ENCODE assay signal across 10 mouse cellular contexts in the genomic region with DNA sequence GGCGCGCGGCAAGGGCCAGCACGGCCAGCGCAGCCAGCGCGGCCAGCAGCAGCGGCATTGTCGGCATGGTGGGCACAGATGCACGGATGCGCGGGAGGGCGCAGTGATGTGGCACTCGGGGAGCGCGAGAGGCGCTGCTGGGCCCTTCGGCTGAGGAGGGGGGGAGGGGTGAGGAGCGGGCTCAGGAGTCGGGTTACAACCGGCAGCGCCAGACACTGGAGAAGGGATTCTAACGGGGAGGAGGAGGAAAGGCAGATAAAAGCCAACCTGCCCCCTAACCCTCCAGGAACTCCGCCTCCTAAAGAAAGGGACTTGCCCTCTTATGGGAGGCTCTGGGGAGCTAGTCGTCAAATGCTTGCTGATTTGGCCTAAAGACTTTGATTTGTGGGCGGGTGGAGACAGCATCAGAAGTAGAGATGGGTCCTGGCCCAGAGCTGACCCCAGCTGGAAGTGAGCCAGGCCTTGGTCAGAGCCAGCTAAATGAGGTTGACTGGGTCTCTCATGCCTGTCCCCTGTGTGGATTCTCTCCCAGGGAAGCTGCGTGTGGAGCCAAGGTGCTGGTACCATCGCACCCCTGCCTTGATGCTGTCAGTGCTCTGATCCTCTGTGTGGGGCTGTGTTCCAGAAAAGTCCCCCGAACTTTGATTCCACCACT. TPM values are rescaled to one million over a fixed set of nuclear protein-coding genes. Genes with fewer than 3 reads are reported as not detected.
A peak's percentile ranks its signal among the peaks of the same experiment; 100 is the strongest.
DNase-seq lines count a peak whose midpoint lies in the region; ATAC-seq and TF ChIP-seq lines count a peak whose summit lies in the region.
"Had no signal": no experiment of that assay in that cellular context is flagged by ENCODE, and none has a peak within 500 bp of the region (broad histone marks: within the 10 kb centered on the region; RNA-seq: fewer than 3 reads in every experiment).

TSS of gene Cpz (minus strand) at position 230 of the 655 bp plus-strand sequence.

- no peak for TF ChIP-seq POLR2A in limb, embryonic 14.5 days (IDR thresholded peaks at IDR 0.05; ENCODE audit: borderline replicate concordance, extremely low read depth, insufficient read depth, insufficient read length)

- 2% methylated on average over 29 of the region's 29 CpGs for WGBS in heart, embryonic 13.5 days
- WGBS in forebrain, postnatal 0 days: 7% methylated on average over 29 of the region's 29 CpGs
- 3% methylated on average over 29 of the region's 29 CpGs for WGBS in limb, embryonic 14.5 days

- H3K9ac ChIP-seq in heart, embryonic 13.5 days: peak within 1 kb of the TSS; percentile 75
- H3K9ac ChIP-seq in forebrain, postnatal 0 days: no peak within 1 kb of the TSS; the same call in 1 of the 2 replicates
- H3K9ac ChIP-seq in limb, embryonic 14.5 days (ENCODE audit: low read depth, low read length, severe bottlenecking): peak within 1 kb of the TSS; percentile 55

- H3K4me1 ChIP-seq in heart, embryonic 13.5 days: peaks cover 19% of the 10 kb centered on the region
- no peaks in the 10 kb centered on the region for H3K4me1 ChIP-seq in forebrain, postnatal 0 days (ENCODE audit: insufficient read depth)
- peaks cover 16% of the 10 kb centered on the region for H3K4me1 ChIP-seq in limb, embryonic 14.5 days (ENCODE audit: control insufficient read depth, insufficient read depth, low read length)

- no peaks in the 10 kb centered on the region for H3K36me3 ChIP-seq in heart, embryonic 13.5 days
- H3K36me3 ChIP-seq in forebrain, postnatal 0 days (ENCODE audit: insufficient read depth): no peaks in the 10 kb centered on the region
- H3K36me3 ChIP-seq in limb, embryonic 14.5 days (ENCODE audit: control insufficient read depth, insufficient read depth, low read length): no peaks in the 10 kb centered on the region

- peak; percentile 50; the same call in 1 of the 2 replicates for TF ChIP-seq CTCF in forebrain, postnatal 0 days (IDR thresholded peaks at IDR 0.05; ENCODE audit: low read depth)

- H3K9me3 ChIP-seq in heart, embryonic 13.5 days: no peaks in the 10 kb centered on the region
- H3K9me3 ChIP-seq in forebrain, postnatal 0 days (ENCODE audit: low read length): no peaks in the 10 kb centered on the region
- H3K9me3 ChIP-seq in limb, embryonic 14.5 days (ENCODE audit: control insufficient read depth, low read length): no peaks in the 10 kb centered on the region
- H3K9me3 ChIP-seq: G1E had no signal

- DNase-seq in heart, postnatal 36 days: no peak
- peak; percentile 93 for DNase-seq in R1 (ENCODE audit: low read depth, low spot score)
- DNase-seq in forebrain, postnatal 0 days: peak; percentile 54
- peak; percentile 75 for DNase-seq in limb, embryonic 14.5 days (ENCODE audit: low spot score)
- peak; percentile 37 for DNase-seq in ovary, postnatal 14 days (ENCODE audit: low spot score)
- no peak for DNase-seq in spleen, postnatal 10 days (ENCODE audit: low spot score in 2 of 2)
- no peak for DNase-seq in natural killer cell, adult 2 months (ENCODE audit: low spot score in 2 of 2)

- peak within 1 kb of the TSS; percentile 45 for H3K4me3 ChIP-seq in heart, embryonic 13.5 days
- H3K4me3 ChIP-seq in forebrain, postnatal 0 days (ENCODE audit: low read depth, low read length): peak within 1 kb of the TSS; percentile 11
- H3K4me3 ChIP-seq in limb, embryonic 14.5 days (replicated peaks; ENCODE audit: low read length): peak within 1 kb of the TSS; percentile 25

- no peak; the same call in 1 of the 2 replicates for ATAC-seq in heart, embryonic 13.5 days (ENCODE audit: extremely low read depth, insufficient number of reproducible peaks, low FRiP score, low TSS enrichment)
- peak; percentile 90 for ATAC-seq in forebrain, postnatal 0 days
- peak; percentile 83 for ATAC-seq in limb, embryonic 14.5 days (ENCODE audit: low FRiP score, low read depth)

- no peak within 1 kb of the TSS for H3K27ac ChIP-seq in heart, embryonic 13.5 days (replicated peaks)
- H3K27ac ChIP-seq in forebrain, postnatal 0 days (ENCODE audit: low read depth, low read length): no peak within 1 kb of the TSS
- no peak within 1 kb of the TSS for H3K27ac ChIP-seq in limb, embryonic 14.5 days (replicated peaks; ENCODE audit: low read depth, low read length)

- intact Hi-C loops in heart, postnatal 36 days (cut with DNase I): no loop called here

- H3K27me3 ChIP-seq in heart, embryonic 13.5 days (replicated peaks): peaks cover 89% of the 10 kb centered on the region
- peaks cover 13% of the 10 kb centered on the region for H3K27me3 ChIP-seq in forebrain, postnatal 0 days (ENCODE audit: insufficient read depth, low read length)
- peaks cover 16% of the 10 kb centered on the region; the same call in 1 of the 2 replicates for H3K27me3 ChIP-seq in limb, embryonic 14.5 days (ENCODE audit: control insufficient read depth, insufficient read depth, low read length)

- peak within 1 kb of the TSS; percentile 68 for H3K4me2 ChIP-seq in heart, embryonic 13.5 days
- peak within 1 kb of the TSS; percentile 46 for H3K4me2 ChIP-seq in forebrain, postnatal 0 days (ENCODE audit: low read depth)
- peak within 1 kb of the TSS; percentile 60 for H3K4me2 ChIP-seq in limb, embryonic 14.5 days (replicated peaks; ENCODE audit: low read depth, low read length, severe bottlenecking)

RNA-seq across cellular contexts. Expression of gene Cpz, which starts in this region (rescaled TPM):
- polyA plus RNA-seq in heart, embryonic 13.5 days (2015; fragmentation: Nextera tagmentation; extraction: Ambion mirVana): 6.5 and 10.3 TPM in 2 replicates
- 1 to 10 TPM in 1 of 2 experiments, under 1 TPM in 1; 0.60 to 1.0 TPM for total RNA-seq in heart, postnatal 36 days (2021)
- 3.5 and 14.3 TPM in 2 replicates for total RNA-seq in forebrain, postnatal 0 days (2014; rRNA removed)
- 1.8 and 2.2 TPM in 2 replicates for polyA plus RNA-seq in forebrain, postnatal 0 days (2015; fragmentation: Nextera tagmentation; extraction: Ambion mirVana)
- 9.9 and 10.1 TPM in 2 replicates for polyA plus RNA-seq in limb, embryonic 14.5 days (2012; rRNA removed)
- 5.6 and 7.8 TPM in 2 replicates for polyA plus RNA-seq in limb, embryonic 14.5 days (2014; fragmentation: Nextera tagmentation; extraction: Ambion mirVana)
- total RNA-seq: hematopoietic stem cell, adult 5-6 weeks had no signal

Comparison
In these comparisons a context has a peak if more than half of its experiments do, and no peak if none do; other contexts are left out.
1. DNase-seq: peak in R1 (single experiment), forebrain, postnatal 0 days (single experiment), limb, embryonic 14.5 days (single experiment) and ovary, postnatal 14 days (single experiment); none in heart, postnatal 36 days (0 of 2), spleen, postnatal 10 days (0 of 2) and natural killer cell, adult 2 months (0 of 2).
2. Peak in every context shown above with its lines, with median percentiles within 50 percentile points of each other: H3K4me2 ChIP-seq and H3K4me3 ChIP-seq.